Mouse (Mus musculus) brain, embryonic 14.5 days (tissue): ENCODE data around the gene Slc38a7.

Experiments used
- CTCF ChIP-seq: fragments of 200-500 bp; IDR thresholded peaks from 2 replicates; pipeline ENCODE4 v1.5.1; 2012; ENCODE audit warnings: inconsistent platforms, mild to moderate bottlenecking, moderate library complexity, borderline replicate concordance; ENCODE audit not compliant: insufficient read depth, insufficient read length; ENCODE audit errors: extremely low read depth
- POLR2A ChIP-seq: fragments of 200-500 bp; IDR thresholded peaks from 2 replicates; pipeline ENCODE4 v1.6.1; 2012; ENCODE audit warnings: mild to moderate bottlenecking, inconsistent platforms, borderline replicate concordance; ENCODE audit not compliant: poor library complexity, insufficient read depth, insufficient read length, severe bottlenecking; ENCODE audit errors: extremely low read depth

- TF ChIP-seq CTCF = no peak
- no peak for TF ChIP-seq POLR2A
Measured at GRCm38 (mm10) chr8:95808631-95809030, 44.7 kb downstream of the Slc38a7 start.
